Mouse (Mus musculus) gastrocnemius, postnatal 14 days (tissue): Measurements from ENCODE around the gene 4933436I01Rik. TPM values are rescaled to one million over a fixed set of nuclear protein-coding genes. Genes with fewer than 3 reads are reported as not detected.

Source experiments
- DNase-seq: peaks from one replicate; pipeline ENCODE4 v3.0.0; 2021; ENCODE audit warnings: mixed read lengths
- intact Hi-C: fragments of 180-260 bp; cut with DNase I; formaldehyde crosslinking; loops from one replicate; pipeline ENCODE4 v1.15.1; 2025; ENCODE audit warnings: low total_unique reads
- long read RNA-seq, 2 experiments: library from polyadenylated mRNA; stranded (forward); transcript quantifications; one replicate each; pipeline ENCODE4 v2.0.0; 2021
- total RNA-seq, 2 experiments: library from RNA; stranded (reverse); gene quantifications; 2 replicates each; pipeline ENCODE4 v1.2.3; 2021

Gene 4933436I01Rik
- total RNA-seq = not detected
- long read RNA-seq, experiment 1 = 0 reads
- long read RNA-seq, experiment 2 = 0 reads

DNA sequence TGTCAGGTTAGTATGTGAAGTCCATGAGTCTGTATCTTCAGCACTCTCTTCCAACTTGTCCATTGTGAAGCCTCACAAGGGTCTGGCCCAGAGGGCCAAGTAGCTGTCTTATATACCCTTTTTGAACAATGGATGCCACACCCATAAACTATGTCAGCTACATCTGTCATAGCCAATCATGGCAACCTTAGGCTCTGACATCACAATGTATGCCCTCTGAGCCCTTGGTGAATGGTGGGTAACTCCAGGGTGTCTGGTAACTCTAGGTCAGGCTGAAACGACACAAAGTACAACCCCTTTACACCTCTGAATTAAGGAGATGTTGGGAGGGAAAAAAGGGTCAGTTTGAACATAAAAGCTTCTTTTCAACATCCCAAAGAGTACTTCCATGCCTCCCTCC, at the start of gene 4933436I01Rik:
Gene 4933436I01Rik, minus strand, starts transcription at position 101 of the 400 bp plus-strand sequence.
- no peak for DNase-seq
- intact Hi-C loops = no loop called here

DNA sequence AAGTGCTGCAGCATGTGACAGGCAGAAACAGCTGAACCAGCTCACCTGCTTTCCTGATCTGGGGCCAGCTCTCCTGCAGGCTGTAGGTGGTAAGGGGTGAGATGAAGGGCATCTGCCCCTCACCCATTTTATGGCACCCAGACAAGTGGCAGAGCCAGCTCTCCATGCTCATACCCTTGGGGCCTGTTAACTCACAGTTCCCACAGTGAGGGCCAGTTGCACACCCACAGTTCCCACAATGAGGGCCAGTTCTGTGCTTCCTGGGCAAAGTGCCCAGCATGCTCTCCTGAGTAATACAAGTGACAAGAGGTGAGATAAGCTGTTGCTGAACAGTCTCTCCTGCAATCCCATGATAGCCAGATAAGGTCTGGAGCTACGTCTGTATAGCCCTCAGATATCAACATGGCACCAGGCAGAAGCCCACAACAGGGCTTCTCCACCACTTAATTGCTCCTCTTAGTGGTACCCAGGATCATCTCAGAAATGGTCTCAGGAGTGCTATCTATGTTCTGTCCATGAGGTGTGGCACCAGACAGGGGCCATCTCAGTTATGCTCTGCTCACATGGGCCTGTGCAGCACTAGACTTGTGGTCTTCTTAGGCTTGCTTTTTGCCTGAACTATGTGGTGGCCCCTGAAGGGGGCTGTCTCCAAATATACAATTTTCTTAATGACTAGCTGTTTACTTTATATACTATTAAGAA, 3.7 kb upstream of the 4933436I01Rik start:
- DNase-seq = no peak
- intact Hi-C loops = no loop called here

DNA sequence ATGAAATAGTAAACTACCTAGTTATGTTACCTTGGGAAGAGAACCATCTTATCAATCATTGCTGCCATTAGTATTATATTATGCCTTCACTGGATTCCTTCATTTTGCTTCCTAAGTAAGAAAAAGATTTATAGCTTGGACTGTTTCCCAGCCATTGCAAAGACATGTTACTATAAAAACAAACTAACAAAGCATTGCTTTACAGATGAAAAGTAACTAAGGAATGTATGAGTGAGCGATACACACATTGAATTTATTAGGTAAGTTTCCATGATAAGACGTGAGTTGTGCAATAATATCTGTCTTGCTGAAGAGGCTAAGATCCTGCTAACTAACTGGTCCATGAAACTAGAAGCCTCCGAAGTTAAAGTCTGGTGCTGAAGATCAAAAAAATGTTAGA, 37.8 kb downstream of the 4933436I01Rik start:
- no peak for DNase-seq
- intact Hi-C loops = no loop called here

Other genes starting within 250 kb of the 4933436I01Rik start
- not detected for gene Gm1140, start 227.9 kb downstream of the 4933436I01Rik start, total RNA-seq
- gene Gm14692, start 225.8 kb downstream of the 4933436I01Rik start, total RNA-seq = not detected